Mouse (Mus musculus): ENCODE measurements around the gene Tenm3. TPM values are rescaled to one million over a fixed set of nuclear protein-coding genes. Genes with fewer than 3 reads are reported as not detected.

Gene Tenm3
- polyA plus RNA-seq, 1 experiment from 2014 or later: 48.5 TPM

- no peak overlapping the region for H3K27ac ChIP-seq
- peaks cover 3% of the 10 kb centered on the region; the same call in 1 of the 2 replicates for H3K9me3 ChIP-seq (replicated peaks)
- H3K27me3 ChIP-seq (ENCODE audit: low read depth, poor library complexity, severe bottlenecking): no peaks in the 10 kb centered on the region
- no peak overlapping the region for H3K4me3 ChIP-seq
- H3K4me1 ChIP-seq: 0 out of 2 replicates have a peak, but pooled peaks cover 4% of the 10 kb centered on the region
- H3K36me3 ChIP-seq: peaks cover 47% of the 10 kb centered on the region
- WGBS: 96% methylated on average over 8 of the region's 8 CpGs
- DNase-seq (ENCODE audit: low spot score): no peak
Observed at GRCm38 (mm10) chr8:48410916-48411315, 432.8 kb downstream of the Tenm3 start.

GRCm38 (mm10) chr8:48400572-48400972 is 443.2 kb downstream of the Tenm3 start:
- Histone ChIP-seq H3K4me1 (peaks cover 9% of the 10 kb centered on the region; the same call in 1 of the 2 replicates), H3K9me3 (replicated peaks) (no peaks in the 10 kb centered on the region), H3K27me3 (ENCODE audit: low read depth, poor library complexity, severe bottlenecking) (no peaks in the 10 kb centered on the region), H3K36me3 (peaks cover 9% of the 10 kb centered on the region; the same call in 1 of the 2 replicates), H3K4me3 (no peak overlapping the region), H3K27ac (no peak overlapping the region)
- WGBS: 83% methylated on average over 12 of the region's 12 CpGs
- no peak for DNase-seq (ENCODE audit: low spot score)

GRCm38 (mm10) chr8:48385833-48386232 is 457.9 kb downstream of the Tenm3 start:
- Histone ChIP-seq H3K4me1 (0 out of 2 replicates have a peak, but pooled peaks cover 3% of the 10 kb centered on the region), H3K27ac (no peak overlapping the region), H3K27me3 (ENCODE audit: low read depth, poor library complexity, severe bottlenecking) (no peaks in the 10 kb centered on the region), H3K9me3 (replicated peaks) (no peaks in the 10 kb centered on the region), H3K36me3 (peaks cover 12% of the 10 kb centered on the region; the same call in 1 of the 2 replicates), H3K4me3 (no peak overlapping the region)
- 92% methylated on average over 10 of the region's 10 CpGs for WGBS
- no peak for DNase-seq (ENCODE audit: low spot score)

GRCm38 (mm10) chr8:48380035-48380434 is 463.7 kb downstream of the Tenm3 start:
- Histone ChIP-seq H3K36me3 (peaks cover 5% of the 10 kb centered on the region; the same call in 1 of the 2 replicates), H3K27ac (no peak overlapping the region), H3K4me3 (no peak overlapping the region), H3K27me3 (ENCODE audit: low read depth, poor library complexity, severe bottlenecking) (no peaks in the 10 kb centered on the region), H3K9me3 (replicated peaks) (no peaks in the 10 kb centered on the region), H3K4me1 (no peaks in the 10 kb centered on the region)
- no peak for DNase-seq (ENCODE audit: low spot score)
- WGBS: 86% methylated on average over 12 of the region's 12 CpGs

- no peak for DNase-seq (ENCODE audit: low spot score)
- Histone ChIP-seq H3K9me3 (replicated peaks) (no peaks in the 10 kb centered on the region), H3K27ac (no peak overlapping the region), H3K4me3 (no peak overlapping the region), H3K36me3 (peaks cover 4% of the 10 kb centered on the region; the same call in 1 of the 2 replicates), H3K4me1 (no peaks in the 10 kb centered on the region), H3K27me3 (ENCODE audit: low read depth, poor library complexity, severe bottlenecking) (no peaks in the 10 kb centered on the region)
- 76% methylated on average over 6 of the region's 6 CpGs for WGBS
Observed at GRCm38 (mm10) chr8:48376774-48377173, 467.0 kb downstream of the Tenm3 start.

- Histone ChIP-seq H3K4me1 (no peaks in the 10 kb centered on the region), H3K36me3 (peaks cover 7% of the 10 kb centered on the region; the same call in 1 of the 2 replicates), H3K9me3 (replicated peaks) (no peaks in the 10 kb centered on the region), H3K27ac (no peak overlapping the region), H3K27me3 (ENCODE audit: low read depth, poor library complexity, severe bottlenecking) (no peaks in the 10 kb centered on the region), H3K4me3 (no peak overlapping the region)
- WGBS: 91% methylated on average over 5 of the region's 5 CpGs
- no peak for DNase-seq (ENCODE audit: low spot score)
Observed at GRCm38 (mm10) chr8:48375183-48375582, 468.6 kb downstream of the Tenm3 start.

GRCm38 (mm10) chr8:48373404-48373803 is 470.3 kb downstream of the Tenm3 start:
- no peaks in the 10 kb centered on the region for H3K4me1 ChIP-seq
- no peak overlapping the region for H3K27ac ChIP-seq
- no peak overlapping the region for H3K4me3 ChIP-seq
- DNase-seq (ENCODE audit: low spot score): no peak
- WGBS: 93% methylated on average over 11 of the region's 11 CpGs
- no peaks in the 10 kb centered on the region for H3K27me3 ChIP-seq (ENCODE audit: low read depth, poor library complexity, severe bottlenecking)
- no peaks in the 10 kb centered on the region for H3K9me3 ChIP-seq (replicated peaks)
- H3K36me3 ChIP-seq: 0 out of 2 replicates have a peak, but pooled peaks cover 5% of the 10 kb centered on the region

GRCm38 (mm10) chr8:48367164-48367563 is 476.6 kb downstream of the Tenm3 start:
- Histone ChIP-seq H3K4me3 (no peak overlapping the region), H3K4me1 (no peaks in the 10 kb centered on the region), H3K36me3 (peaks cover 33% of the 10 kb centered on the region), H3K27ac (no peak overlapping the region), H3K27me3 (ENCODE audit: low read depth, poor library complexity, severe bottlenecking) (no peaks in the 10 kb centered on the region), H3K9me3 (replicated peaks) (no peaks in the 10 kb centered on the region)
- no peak for DNase-seq (ENCODE audit: low spot score)
- WGBS: 90% methylated on average over 10 of the region's 10 CpGs

- 76% methylated on average over 2 of the region's 2 CpGs for WGBS
- DNase-seq (ENCODE audit: low spot score): no peak
- Histone ChIP-seq H3K9me3 (replicated peaks) (no peaks in the 10 kb centered on the region), H3K27ac (no peak overlapping the region), H3K4me1 (no peaks in the 10 kb centered on the region), H3K27me3 (ENCODE audit: low read depth, poor library complexity, severe bottlenecking) (no peaks in the 10 kb centered on the region), H3K4me3 (no peak overlapping the region), H3K36me3 (peaks cover 40% of the 10 kb centered on the region)
Observed at GRCm38 (mm10) chr8:48356849-48357248, 486.9 kb downstream of the Tenm3 start.

- peaks cover 39% of the 10 kb centered on the region for H3K36me3 ChIP-seq
- no peak for DNase-seq (ENCODE audit: low spot score)
- H3K4me1 ChIP-seq: no peaks in the 10 kb centered on the region
- no peaks in the 10 kb centered on the region for H3K9me3 ChIP-seq (replicated peaks)
- H3K27me3 ChIP-seq (ENCODE audit: low read depth, poor library complexity, severe bottlenecking): no peaks in the 10 kb centered on the region
- H3K4me3 ChIP-seq: no peak overlapping the region
- H3K27ac ChIP-seq: no peak overlapping the region
- WGBS: 93% methylated on average over 6 of the region's 6 CpGs
Observed at GRCm38 (mm10) chr8:48353458-48353857, 490.3 kb downstream of the Tenm3 start.

GRCm38 (mm10) chr8:48348901-48349300 is 494.9 kb downstream of the Tenm3 start:
- H3K4me1 ChIP-seq: no peaks in the 10 kb centered on the region; the same call in 1 of the 2 replicates
- H3K27me3 ChIP-seq (ENCODE audit: low read depth, poor library complexity, severe bottlenecking): no peaks in the 10 kb centered on the region
- H3K9me3 ChIP-seq (replicated peaks): no peaks in the 10 kb centered on the region
- H3K4me3 ChIP-seq: no peak overlapping the region
- peaks cover 36% of the 10 kb centered on the region for H3K36me3 ChIP-seq
- H3K27ac ChIP-seq: no peak overlapping the region
- DNase-seq (ENCODE audit: low spot score): no peak
- 97% methylated on average over 5 of the region's 5 CpGs for WGBS

- H3K4me3 ChIP-seq: no peak overlapping the region
- peaks cover 4% of the 10 kb centered on the region; the same call in 1 of the 2 replicates for H3K4me1 ChIP-seq
- H3K36me3 ChIP-seq: peaks cover 39% of the 10 kb centered on the region
- no peak for DNase-seq (ENCODE audit: low spot score)
- H3K9me3 ChIP-seq (replicated peaks): no peaks in the 10 kb centered on the region
- H3K27me3 ChIP-seq (ENCODE audit: low read depth, poor library complexity, severe bottlenecking): no peaks in the 10 kb centered on the region
- no peak overlapping the region for H3K27ac ChIP-seq
- WGBS: 94% methylated on average over 4 of the region's 4 CpGs
Observed at GRCm38 (mm10) chr8:48348386-48348785, 495.4 kb downstream of the Tenm3 start.

- Histone ChIP-seq H3K27ac (no peak overlapping the region), H3K36me3 (peaks cover 52% of the 10 kb centered on the region), H3K27me3 (ENCODE audit: low read depth, poor library complexity, severe bottlenecking) (no peaks in the 10 kb centered on the region), H3K9me3 (replicated peaks) (no peaks in the 10 kb centered on the region), H3K4me1 (peaks cover 4% of the 10 kb centered on the region; the same call in 1 of the 2 replicates), H3K4me3 (no peak overlapping the region)
- 82% methylated on average over 18 of the region's 18 CpGs for WGBS
- DNase-seq (ENCODE audit: low spot score): no peak
Observed at GRCm38 (mm10) chr8:48343067-48343420, 500.7 kb downstream of the Tenm3 start.
